Mouse (Mus musculus) lung, embryonic 16.5 days (tissue): Measurements from ENCODE around the gene Rdh7. TPM values are rescaled to one million over a fixed set of nuclear protein-coding genes. Genes with fewer than 3 reads are reported as not detected.
"Not testable (repeated sequence)": the region's sequence is repeated elsewhere in the genome, so short reads cannot be mapped to it uniquely, and the experiment has no call there.

Experiments
- ATAC-seq: fragments of 200-750 bp; cut with Nextera tagmentation; 2 replicates; pipeline ENCODE4 v1.8.0; 2017; ENCODE audit warnings: low read depth, mild to moderate bottlenecking, moderate library complexity
- H3K27ac ChIP-seq: fragments of 300-500 bp; sonication (generic); 2 replicates; pipeline ENCODE4 v1.5.1; 2014; ENCODE audit warnings: mild to moderate bottlenecking, control low read depth, low read length
- H3K27me3 ChIP-seq: fragments of 300-500 bp; sonication (generic); 2 replicates; pipeline ENCODE4 v1.6.1; 2014; ENCODE audit warnings: low read depth, low read length, mixed read lengths; ENCODE audit not compliant: control insufficient read depth, insufficient read depth
- H3K36me3 ChIP-seq: fragments of 300-500 bp; sonication (generic); 2 replicates; pipeline ENCODE4 v1.6.1; 2014; ENCODE audit warnings: low read length; ENCODE audit not compliant: control insufficient read depth, insufficient read depth
- H3K4me1 ChIP-seq: fragments of 300-500 bp; sonication (generic); replicated peaks from 2 replicates; pipeline ENCODE4 v1.6.1; 2014; ENCODE audit warnings: low read length, mixed read lengths; ENCODE audit not compliant: control insufficient read depth, insufficient read depth
- H3K4me2 ChIP-seq: fragments of 300-500 bp; sonication (generic); 2 replicates; pipeline ENCODE4 v1.6.1; 2014; ENCODE audit warnings: low read depth, low read length, control low read depth
- H3K4me3 ChIP-seq: fragments of 300-500 bp; sonication (generic); 2 replicates; pipeline ENCODE4 v1.5.1; 2014; ENCODE audit warnings: mild to moderate bottlenecking, low read length, control low read depth
- H3K9ac ChIP-seq: fragments of 300-500 bp; sonication (generic); 2 replicates; pipeline ENCODE4 v1.6.1; 2014; ENCODE audit warnings: low read length, control low read depth
- H3K9me3 ChIP-seq: fragments of 300-500 bp; sonication (generic); 2 replicates; pipeline ENCODE4 v1.6.1; 2016; ENCODE audit warnings: low read length; ENCODE audit not compliant: control insufficient read depth
- WGBS: fragments of 180-500 bp; shearing (Covaris S2); extraction: QIAGEN DNeasy Blood & Tissue Kit; methylation state at CpG from one replicate; pipeline ENCODE4 v1.1.7; 2014; 5-methylcytosine and 5-hydroxymethylcytosine counted together
- polyA plus RNA-seq: library from polyadenylated mRNA; unstranded; fragments of >200 nt; fragmentation: Nextera tagmentation; extraction: Ambion mirVana; gene quantifications from 2 replicates; pipeline ENCODE4 v1.2.1, GENCODE M21; 2015

Gene Rdh7
- polyA plus RNA-seq, 1 experiment from 2014 or later = not detected

DNA sequence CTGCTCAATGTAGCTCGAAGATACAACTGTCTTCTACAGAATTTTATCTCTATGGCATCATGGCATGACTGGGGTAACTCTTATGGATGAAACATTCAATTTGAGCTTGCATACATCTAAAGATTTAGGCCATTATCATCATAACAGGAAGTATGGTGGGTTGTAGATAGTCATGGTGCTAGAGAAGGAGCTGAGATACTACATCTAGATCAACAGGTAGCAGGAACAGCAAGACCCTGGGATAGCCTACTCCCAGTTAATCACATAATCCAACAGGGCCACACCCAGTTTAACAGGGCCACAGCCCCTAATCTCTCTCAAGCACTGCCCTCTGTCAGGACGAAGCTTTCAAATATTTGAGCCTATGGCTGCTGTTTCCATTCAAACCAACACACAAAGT is 47.8 kb downstream of the Rdh7 start:
- no peak overlapping the region for H3K9ac ChIP-seq
- no peak overlapping the region for H3K27ac ChIP-seq
- no peaks in the 10 kb centered on the region for H3K27me3 ChIP-seq
- H3K9me3 ChIP-seq = no peaks in the 10 kb centered on the region
- no peak overlapping the region for H3K4me2 ChIP-seq
- 64% methylated on average over 2 of the region's 2 CpGs for WGBS
- no peaks in the 10 kb centered on the region for H3K4me1 ChIP-seq
- ATAC-seq = no peak
- no peaks in the 10 kb centered on the region for H3K36me3 ChIP-seq
- H3K4me3 ChIP-seq = no peak overlapping the region

DNA sequence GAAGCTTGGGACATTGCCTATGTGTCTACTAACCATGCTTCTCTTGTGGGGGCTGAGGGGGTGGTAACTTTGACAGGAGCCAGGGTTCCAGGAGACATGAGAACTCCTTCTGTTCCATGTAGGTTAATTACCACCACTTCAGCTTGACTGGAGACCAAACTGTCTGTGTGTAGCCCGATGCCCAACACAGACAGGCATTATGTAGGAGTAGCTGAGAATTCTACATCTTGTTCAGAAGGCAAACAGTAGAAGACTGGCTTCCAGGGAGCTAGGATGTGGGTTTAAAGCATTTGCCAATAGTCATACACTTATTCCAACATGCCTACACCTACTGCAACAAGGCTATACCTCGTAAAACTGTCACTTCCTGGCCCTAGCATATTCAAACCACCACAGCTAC is 50.1 kb downstream of the Rdh7 start:
- no peak for ATAC-seq
- WGBS = 70% methylated on average over 2 of the region's 2 CpGs
- no peaks in the 10 kb centered on the region for H3K4me1 ChIP-seq
- H3K36me3 ChIP-seq = no peaks in the 10 kb centered on the region
- H3K4me3 ChIP-seq = no peak overlapping the region
- no peak overlapping the region for H3K9ac ChIP-seq
- H3K9me3 ChIP-seq = no peaks in the 10 kb centered on the region
- no peaks in the 10 kb centered on the region for H3K27me3 ChIP-seq
- no peak overlapping the region for H3K4me2 ChIP-seq
- no peak overlapping the region for H3K27ac ChIP-seq

DNA sequence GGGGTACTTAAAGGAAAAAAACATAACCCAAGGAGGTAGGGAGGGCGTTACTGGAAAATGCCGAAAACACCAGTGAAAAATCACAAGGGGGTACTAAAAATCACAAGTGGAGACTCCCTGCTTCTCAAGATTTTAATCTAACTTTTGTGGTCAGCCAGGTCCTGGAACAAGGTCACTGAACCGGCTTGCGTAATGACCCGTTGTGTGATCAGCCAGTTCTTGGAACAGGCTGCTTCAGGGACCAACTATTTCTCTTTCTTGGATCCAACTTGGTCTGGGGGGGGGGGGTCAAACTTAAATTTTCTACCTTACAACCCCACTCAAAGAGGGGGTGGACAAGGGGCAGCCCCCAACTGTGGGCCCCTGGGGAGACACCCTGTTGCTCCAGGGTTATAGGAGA is 50.8 kb downstream of the Rdh7 start:
- not testable (repeated sequence) for H3K9ac ChIP-seq, H3K4me2 ChIP-seq, H3K9me3 ChIP-seq, H3K4me3 ChIP-seq, H3K36me3 ChIP-seq, ATAC-seq, H3K4me1 ChIP-seq, H3K27ac ChIP-seq, H3K27me3 ChIP-seq
- WGBS = 89% methylated on average over 5 of the region's 5 CpGs

DNA sequence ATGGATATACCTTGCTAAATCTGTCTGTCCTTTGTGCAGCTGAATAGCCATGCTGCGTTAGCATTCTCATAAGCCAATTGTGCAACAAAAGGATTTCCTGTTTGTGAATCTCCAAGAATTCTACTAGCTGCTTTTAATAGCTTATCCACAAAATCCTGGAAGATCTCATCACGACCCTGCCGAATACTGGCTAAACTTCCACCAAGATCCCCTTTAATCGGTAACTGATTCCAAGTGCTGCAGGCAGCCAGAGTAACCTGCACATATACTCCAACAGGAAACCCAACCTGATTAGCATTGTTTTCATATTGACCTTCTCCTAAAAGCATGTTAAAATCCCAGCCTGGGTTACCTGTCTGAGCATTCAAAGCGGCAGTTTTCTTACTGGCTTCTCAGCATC is 53.3 kb downstream of the Rdh7 start:
- Histone ChIP-seq H3K9ac (no peak overlapping the region), H3K9me3 (no peaks in the 10 kb centered on the region), H3K4me3 (no peak overlapping the region), H3K4me2 (no peak overlapping the region), H3K27ac (no peak overlapping the region), H3K4me1 (no peaks in the 10 kb centered on the region), H3K36me3 (no peaks in the 10 kb centered on the region), H3K27me3 (no peaks in the 10 kb centered on the region)
- WGBS = 61% methylated on average over 5 of the region's 5 CpGs
- ATAC-seq = no peak

DNA sequence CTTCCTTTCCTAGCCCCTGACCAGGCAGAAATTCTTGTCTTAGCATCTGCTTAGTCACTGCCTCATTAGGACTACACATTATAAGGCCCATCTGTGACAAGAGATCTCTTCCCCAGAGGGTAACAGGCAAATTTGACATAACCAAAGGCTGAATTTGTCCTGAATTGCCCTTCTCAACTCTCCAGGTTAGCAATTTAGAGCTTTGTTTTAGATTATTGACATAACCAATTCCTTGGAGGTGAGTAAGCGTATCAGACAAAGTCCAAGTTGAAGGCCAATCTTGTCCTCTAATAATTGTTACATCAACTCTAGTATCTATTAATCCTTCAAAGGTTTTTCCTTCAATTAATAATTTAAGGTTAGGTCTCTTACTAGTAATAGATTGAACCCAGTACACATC is 54.4 kb downstream of the Rdh7 start:
- not testable (repeated sequence) for H3K4me1 ChIP-seq, H3K27me3 ChIP-seq, H3K27ac ChIP-seq, H3K4me3 ChIP-seq, ATAC-seq, H3K36me3 ChIP-seq, H3K9ac ChIP-seq, H3K9me3 ChIP-seq, H3K4me2 ChIP-seq
- 88% methylated on average over 1 of the region's 1 CpGs for WGBS

Other genes starting within 250 kb of the Rdh7 start
- 47.4 and 49.2 TPM in 2 replicates for gene Stat6, start 245.8 kb downstream of the Rdh7 start, polyA plus RNA-seq
- gene Nemp1, start 221.9 kb downstream of the Rdh7 start, polyA plus RNA-seq = 12.6 and 13.2 TPM in 2 replicates
- gene Nab2, start 220.2 kb downstream of the Rdh7 start, polyA plus RNA-seq = 16.2 and 17.9 TPM in 2 replicates
- gene Myo1a, start 183.6 kb downstream of the Rdh7 start, polyA plus RNA-seq = 0.19 and 0.39 TPM in 2 replicates
- gene Tac2, start 164.3 kb downstream of the Rdh7 start, polyA plus RNA-seq = not detected in 2 replicates
- gene Zbtb39, start 149.3 kb downstream of the Rdh7 start, polyA plus RNA-seq = 2.3 and 2.6 TPM in 2 replicates
- 16.4 and 17.3 TPM in 2 replicates for gene Gpr182, start 137.1 kb downstream of the Rdh7 start, polyA plus RNA-seq
- 0.08 TPM in 1 of 2 replicates, not detected in the other for gene Rdh1, start 129.1 kb downstream of the Rdh7 start, polyA plus RNA-seq
- not detected in 2 replicates for gene Rdh16f1, start 129.0 kb downstream of the Rdh7 start, polyA plus RNA-seq
- gene Rdh9, start 112.4 kb downstream of the Rdh7 start, polyA plus RNA-seq = not detected in 2 replicates
- gene Rdh16, start 87.7 kb downstream of the Rdh7 start, polyA plus RNA-seq = not detected in 2 replicates
- not detected in 2 replicates for gene Rdh19, start 38.9 kb downstream of the Rdh7 start, polyA plus RNA-seq
- gene Rdh16f2, start 22.3 kb downstream of the Rdh7 start, polyA plus RNA-seq = not detected in 2 replicates
- 0.08 TPM in 1 of 2 replicates, not detected in the other for gene Sdr9c7, start 9.7 kb upstream of the Rdh7 start, polyA plus RNA-seq
- not detected in 2 replicates for gene Hsd17b6, start 118.8 kb upstream of the Rdh7 start, polyA plus RNA-seq
- gene Prim1, start 126.4 kb upstream of the Rdh7 start, polyA plus RNA-seq = 79.0 and 80.3 TPM in 2 replicates
- gene Naca, start 146.8 kb upstream of the Rdh7 start, polyA plus RNA-seq = 647 and 740 TPM in 2 replicates
- gene Ptges3, start 170.1 kb upstream of the Rdh7 start, polyA plus RNA-seq = 432 and 461 TPM in 2 replicates
- 2,116 and 2,117 TPM in 2 replicates for gene Atp5b, start 194.5 kb upstream of the Rdh7 start, polyA plus RNA-seq
- gene Baz2a, start 202.8 kb upstream of the Rdh7 start, polyA plus RNA-seq = 10.2 and 11.4 TPM in 2 replicates